Mouse (Mus musculus): ENCODE results near the gene Cers4. TPM values are rescaled to one million over a fixed set of nuclear protein-coding genes. Genes with fewer than 3 reads are reported as not detected.

Gene Cers4
- polyA plus RNA-seq, 1 experiment: 3.1 TPM

GRCm38 (mm10) chr8:4511429-4512115, 18.7 kb downstream of the Cers4 start:
- Histone ChIP-seq H3K4me1 (ENCODE audit: control insufficient read depth, insufficient read depth, low read length) (no peaks in the 10 kb centered on the region), H3K36me3 (ENCODE audit: control insufficient read depth, insufficient read depth, low read length) (no peaks in the 10 kb centered on the region), H3K4me3 (ENCODE audit: control insufficient read depth, low read depth, low read length) (no peak overlapping the region), H3K27ac (ENCODE audit: control insufficient read depth, insufficient read depth, low read depth, low read length) (no peak overlapping the region), H3K27me3 (ENCODE audit: control insufficient read depth, insufficient read depth, low read length) (no peaks in the 10 kb centered on the region)
- TF ChIP-seq POLR2A (IDR thresholded peaks at IDR 0.05; ENCODE audit: control insufficient read depth, low read depth, low read length) (no peak), CTCF (IDR thresholded peaks at IDR 0.05; ENCODE audit: control insufficient read depth, insufficient read depth, insufficient replicate concordance, low read depth, low read length) (no peak)

- TF ChIP-seq POLR2A (IDR thresholded peaks at IDR 0.05; ENCODE audit: control insufficient read depth, low read depth, low read length) (no peak), CTCF (IDR thresholded peaks at IDR 0.05; ENCODE audit: control insufficient read depth, insufficient read depth, insufficient replicate concordance, low read depth, low read length) (no peak)
- Histone ChIP-seq H3K4me3 (ENCODE audit: control insufficient read depth, low read depth, low read length) (no peak overlapping the region), H3K27ac (ENCODE audit: control insufficient read depth, insufficient read depth, low read depth, low read length) (no peak overlapping the region)
Measured at GRCm38 (mm10) chr8:4512116-4512495, 19.3 kb downstream of the Cers4 start.

GRCm38 (mm10) chr8:4516162-4516561, 23.3 kb downstream of the Cers4 start:
- TF ChIP-seq POLR2A (IDR thresholded peaks at IDR 0.05; ENCODE audit: control insufficient read depth, low read depth, low read length) (no peak), CTCF (IDR thresholded peaks at IDR 0.05; ENCODE audit: control insufficient read depth, insufficient read depth, insufficient replicate concordance, low read depth, low read length) (no peak)
- H3K27me3 ChIP-seq (ENCODE audit: control insufficient read depth, insufficient read depth, low read length): no peaks in the 10 kb centered on the region
- H3K27ac ChIP-seq (ENCODE audit: control insufficient read depth, insufficient read depth, low read depth, low read length): no peak overlapping the region
- no peak overlapping the region for H3K4me3 ChIP-seq (ENCODE audit: control insufficient read depth, low read depth, low read length)
- no peaks in the 10 kb centered on the region for H3K4me1 ChIP-seq (ENCODE audit: control insufficient read depth, insufficient read depth, low read length)
- H3K36me3 ChIP-seq (ENCODE audit: control insufficient read depth, insufficient read depth, low read length): no peaks in the 10 kb centered on the region

More at GRCm38 (mm10) chr8:4512116-4512495, 19.3 kb downstream of the Cers4 start:
- Histone ChIP-seq H3K27me3 (ENCODE audit: control insufficient read depth, insufficient read depth, low read length) (no peaks in the 10 kb centered on the region), H3K4me1 (ENCODE audit: control insufficient read depth, insufficient read depth, low read length) (no peaks in the 10 kb centered on the region), H3K36me3 (ENCODE audit: control insufficient read depth, insufficient read depth, low read length) (no peaks in the 10 kb centered on the region)

- H3K36me3 ChIP-seq (ENCODE audit: control insufficient read depth, insufficient read depth, low read length): no peaks in the 10 kb centered on the region
Measured at GRCm38 (mm10) chr8:4521472-4521871, 28.6 kb downstream of the Cers4 start.

DNA sequence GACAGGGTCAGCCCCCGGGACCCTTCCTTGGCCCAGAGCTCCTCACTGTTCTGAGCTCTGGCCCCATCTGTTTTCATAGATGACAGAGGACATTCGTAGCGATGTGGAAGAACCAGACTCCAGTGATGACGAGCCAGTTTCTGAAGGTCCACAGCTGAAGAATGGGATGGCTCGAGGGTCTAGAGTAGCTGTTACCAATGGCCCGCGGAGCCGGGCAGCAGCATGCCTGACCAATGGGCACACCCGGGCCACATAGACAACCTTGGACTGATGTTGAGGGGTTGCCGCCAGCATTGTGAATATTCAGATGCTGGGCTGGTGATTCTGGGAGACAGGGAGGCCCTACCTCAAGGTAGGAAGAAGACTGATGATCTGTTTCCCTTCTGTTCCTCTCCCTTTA, 30.7 kb downstream of the Cers4 start:
- Histone ChIP-seq H3K4me3 (ENCODE audit: control insufficient read depth, low read depth, low read length) (no peak overlapping the region), H3K4me1 (ENCODE audit: control insufficient read depth, insufficient read depth, low read length) (no peaks in the 10 kb centered on the region), H3K27ac (ENCODE audit: control insufficient read depth, insufficient read depth, low read depth, low read length) (no peak overlapping the region), H3K36me3 (ENCODE audit: control insufficient read depth, insufficient read depth, low read length) (no peaks in the 10 kb centered on the region), H3K27me3 (ENCODE audit: control insufficient read depth, insufficient read depth, low read length) (no peaks in the 10 kb centered on the region)
- no peak for TF ChIP-seq POLR2A (IDR thresholded peaks at IDR 0.05; ENCODE audit: control insufficient read depth, low read depth, low read length)
- no peak for TF ChIP-seq CTCF (IDR thresholded peaks at IDR 0.05; ENCODE audit: control insufficient read depth, insufficient read depth, insufficient replicate concordance, low read depth, low read length)

More at GRCm38 (mm10) chr8:4521472-4521871, 28.6 kb downstream of the Cers4 start:
- Histone ChIP-seq H3K4me1 (ENCODE audit: control insufficient read depth, insufficient read depth, low read length) (no peaks in the 10 kb centered on the region), H3K27ac (ENCODE audit: control insufficient read depth, insufficient read depth, low read depth, low read length) (no peak overlapping the region), H3K4me3 (ENCODE audit: control insufficient read depth, low read depth, low read length) (no peak overlapping the region), H3K27me3 (ENCODE audit: control insufficient read depth, insufficient read depth, low read length) (no peaks in the 10 kb centered on the region)
- no peak for TF ChIP-seq POLR2A (IDR thresholded peaks at IDR 0.05; ENCODE audit: control insufficient read depth, low read depth, low read length)
- TF ChIP-seq CTCF (IDR thresholded peaks at IDR 0.05; ENCODE audit: control insufficient read depth, insufficient read depth, insufficient replicate concordance, low read depth, low read length): no peak

Other genes starting within 250 kb of the Cers4 start
- gene Tgfbr3l, start 244.8 kb upstream of the Cers4 start, polyA plus RNA-seq (2012; rRNA removed): 18.2 and 38.8 TPM in 2 replicates
- gene Snapc2, start 239.9 kb upstream of the Cers4 start, polyA plus RNA-seq (2012; rRNA removed): 16.0 and 20.7 TPM in 2 replicates
- 66.4 and 66.8 TPM in 2 replicates for gene Ctxn1, start 233.8 kb upstream of the Cers4 start, polyA plus RNA-seq (2012; rRNA removed)
- gene Timm44, start 217.1 kb upstream of the Cers4 start, polyA plus RNA-seq (2012; rRNA removed): 52.9 and 56.3 TPM in 2 replicates
- gene Ccl25, start 167.8 kb upstream of the Cers4 start, polyA plus RNA-seq (2012; rRNA removed): 8.6 and 9.6 TPM in 2 replicates
- 23.5 and 28.2 TPM in 2 replicates for gene Elavl1, start 167.6 kb upstream of the Cers4 start, polyA plus RNA-seq (2012; rRNA removed)
- 0.68 and 0.83 TPM in 2 replicates for gene Zfp958, start 120.1 kb downstream of the Cers4 start, polyA plus RNA-seq (2012; rRNA removed)